Mouse (Mus musculus) CD8-positive naive resting alpha-beta T cell, adult 2 months (primary cell): ENCODE results near the gene Them7.
A peak's percentile ranks its signal among the peaks of the same experiment; 100 is the strongest.

Experiments
- DNase-seq, 2 experiments: peaks; one replicate each; pipeline ENCODE4 v3.0.0; 2022; ENCODE audit warnings: low read depth in 2 of 2, low spot score in 2 of 2

The Them7 gene

DNA sequence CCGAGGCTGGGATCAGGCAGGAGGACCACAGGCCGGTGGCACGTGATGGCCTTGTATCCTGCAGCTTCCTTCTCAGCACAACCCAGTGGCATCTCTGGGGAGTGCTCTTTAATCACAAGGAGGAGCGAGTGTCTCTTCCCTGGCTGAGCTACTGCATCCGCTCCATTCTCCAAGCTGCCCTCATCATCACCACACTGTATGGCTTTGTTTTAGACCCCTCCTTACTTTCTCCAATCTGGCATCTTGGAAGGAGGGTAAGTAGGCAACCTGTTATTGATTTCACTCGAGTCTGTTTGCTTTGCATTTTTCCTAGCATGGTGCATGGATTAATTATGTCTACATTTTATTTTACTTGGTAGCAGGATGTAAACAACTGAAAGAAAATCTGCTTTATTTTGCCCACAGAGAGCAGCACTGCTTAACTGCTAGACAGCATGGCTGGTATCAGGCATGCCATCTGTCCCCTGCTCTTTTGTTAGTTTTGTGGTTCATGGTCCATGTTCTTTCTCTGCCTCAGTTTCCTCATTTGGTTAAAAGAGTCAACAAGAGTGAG, 79.9 kb downstream of the Them7 start:
- no peak for DNase-seq

- DNase-seq, result no peak
These were observed 81.8 kb downstream of the Them7 start for GRCm38 (mm10) chr2:105305876-105306275.

DNA sequence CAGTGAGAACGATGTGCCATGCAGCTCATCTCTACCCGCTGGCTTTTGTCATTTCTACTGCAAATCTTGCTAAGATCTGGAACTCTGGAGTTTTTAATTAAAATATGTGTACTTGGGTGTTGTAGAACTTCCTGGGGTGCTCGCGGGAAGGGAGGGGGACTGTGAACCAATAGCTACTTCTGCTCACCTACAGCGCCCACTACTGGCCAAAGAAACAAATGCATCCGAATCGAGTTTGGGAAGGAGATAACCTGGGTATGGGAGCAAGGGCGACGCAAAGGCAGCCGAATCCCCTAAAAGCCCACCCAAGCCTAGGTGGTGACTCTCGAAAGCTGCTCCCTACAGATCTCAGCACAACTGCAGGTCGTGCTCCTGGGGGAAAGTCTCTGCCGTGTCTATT, 87.3 kb downstream of the Them7 start:
- DNase-seq, result no peak

DNA sequence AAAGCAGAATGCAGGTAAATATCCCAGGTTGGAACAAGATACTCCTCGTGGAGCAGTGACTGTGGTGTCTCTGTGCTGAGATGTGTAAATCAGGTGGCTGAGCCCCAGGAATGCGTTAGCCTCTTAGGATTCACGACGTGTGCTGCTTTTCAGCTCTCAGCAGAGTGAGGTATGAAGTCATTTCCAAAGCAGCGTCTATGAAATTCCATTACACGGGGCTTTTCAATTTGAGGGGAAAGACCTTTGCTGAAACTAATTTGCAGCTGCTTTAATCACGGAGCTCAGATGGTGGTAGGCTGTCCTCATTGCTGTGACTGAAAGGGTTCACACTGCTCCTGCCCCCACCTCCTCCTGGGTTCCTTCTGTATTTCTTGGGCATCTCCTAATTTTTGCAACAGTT, 87.9 kb downstream of the Them7 start:
- no peak for DNase-seq

- DNase-seq, result no peak
These were observed 89.0 kb downstream of the Them7 start for GRCm38 (mm10) chr2:105313077-105313476.

- no peak for DNase-seq
These were observed 93.5 kb downstream of the Them7 start for GRCm38 (mm10) chr2:105317556-105318184.

- DNase-seq, result no peak
These were observed 101.9 kb downstream of the Them7 start for GRCm38 (mm10) chr2:105326067-105326466.

- no peak for DNase-seq
These were observed 105.9 kb downstream of the Them7 start for GRCm38 (mm10) chr2:105330024-105330423.

DNA sequence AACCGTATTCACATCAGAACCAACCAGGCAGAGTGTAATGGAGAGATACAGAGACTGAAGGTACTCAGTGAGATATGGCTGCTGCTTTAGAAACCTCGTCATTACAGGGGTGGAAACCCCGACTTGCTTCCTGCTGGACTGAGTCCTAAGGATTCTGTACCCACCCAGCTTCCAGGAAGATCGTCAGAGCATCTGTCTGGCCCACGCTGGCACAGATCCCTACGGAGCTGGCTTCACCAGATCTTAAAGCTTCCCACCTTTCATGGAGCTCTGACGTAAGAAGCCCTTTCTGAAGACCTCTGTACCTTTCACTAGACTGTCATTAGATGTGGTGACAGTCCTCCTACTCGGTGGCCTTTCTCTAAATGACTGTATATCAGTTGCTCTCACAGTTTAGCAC, 109.0 kb downstream of the Them7 start:
- no peak for DNase-seq

DNA sequence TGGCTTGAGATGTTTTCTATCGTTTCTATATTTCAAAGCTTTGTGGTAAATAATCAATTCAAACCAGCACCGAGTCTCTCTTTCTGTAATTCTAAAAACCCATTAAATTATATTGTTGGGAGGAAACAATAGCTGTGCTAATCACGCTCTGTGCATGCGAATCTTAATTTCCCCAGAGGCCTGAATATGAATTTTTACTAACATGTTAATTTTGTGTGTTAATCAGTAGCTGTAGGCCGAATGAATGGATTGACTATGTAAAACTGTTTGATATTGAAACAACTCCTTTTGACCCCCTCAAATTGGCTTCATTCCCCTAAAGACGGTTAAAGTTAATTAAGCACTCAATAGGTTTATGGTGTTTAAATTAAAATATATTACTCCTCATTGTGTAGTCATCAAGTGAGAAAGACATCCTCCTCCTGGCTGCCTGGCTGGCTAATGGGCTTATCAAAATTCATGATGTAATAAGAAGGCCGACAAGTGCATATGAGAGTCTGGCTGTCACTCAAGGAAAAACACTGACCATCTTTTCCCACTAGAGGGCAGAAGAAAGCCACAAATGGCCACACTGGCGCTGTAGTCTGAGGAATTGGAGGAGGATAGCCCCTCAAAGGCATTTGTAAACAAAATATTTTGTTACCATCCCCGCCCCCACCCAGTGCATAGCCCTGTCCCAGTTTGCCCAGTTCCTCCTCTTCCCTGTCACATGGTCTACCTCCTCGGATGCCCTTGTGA, 110.0 kb downstream of the Them7 start:
- peak; percentile 9 to 15 for DNase-seq

DNA sequence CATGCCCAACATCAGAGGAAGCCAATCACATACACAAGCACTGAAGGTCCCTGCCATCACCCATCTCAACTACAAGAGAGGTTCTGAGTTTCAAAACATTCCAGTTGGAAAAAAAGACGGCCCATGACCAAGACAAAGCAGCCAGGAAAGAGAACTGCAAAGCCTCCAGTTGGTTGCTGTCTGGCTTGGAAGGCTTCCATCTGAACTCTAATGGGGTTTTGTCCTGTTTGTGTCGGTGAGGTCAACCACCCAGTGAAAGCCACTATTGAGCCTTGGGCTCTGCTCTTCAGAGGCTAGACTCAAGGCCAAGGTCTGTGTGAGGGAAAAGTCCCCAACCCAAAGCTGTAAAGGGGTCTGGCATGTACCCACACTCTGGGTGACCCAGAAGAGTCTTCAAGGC, 111.5 kb downstream of the Them7 start:
- no peak for DNase-seq

GRCm38 (mm10) chr2:105336314-105337027, 112.4 kb downstream of the Them7 start:
- DNase-seq, result no peak

DNA sequence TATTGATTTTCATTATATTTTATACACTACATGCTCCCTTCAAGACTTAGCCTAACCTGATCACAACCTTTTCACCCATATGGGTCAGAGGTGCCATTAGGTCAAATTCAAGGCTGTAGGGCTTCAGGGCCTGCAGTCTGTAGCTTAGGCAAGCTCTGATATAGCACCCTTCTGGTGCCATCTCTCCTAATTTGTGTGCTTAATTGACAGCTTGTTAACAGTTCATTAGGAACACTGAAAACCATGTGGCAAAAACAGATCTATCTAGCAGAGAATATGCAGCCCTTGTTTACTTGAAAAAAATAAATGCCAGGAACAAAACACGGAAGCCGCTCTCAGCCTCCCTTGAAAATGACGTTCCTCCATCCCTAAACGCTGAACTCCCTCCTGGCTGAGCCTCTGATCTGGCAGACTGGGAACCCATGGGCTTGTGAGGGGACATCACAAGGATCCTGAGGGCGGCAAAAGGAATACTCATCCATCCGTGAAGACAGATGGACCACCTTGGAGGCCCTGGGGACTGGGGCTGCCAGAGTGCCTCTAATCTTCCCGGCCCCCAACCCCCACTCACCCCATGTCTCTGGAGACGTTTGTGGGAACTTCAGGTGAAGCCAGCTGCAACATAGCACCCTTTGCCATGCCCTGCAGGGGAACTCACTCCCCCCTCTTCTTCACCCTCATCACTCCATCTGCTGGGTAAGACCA, 113.2 kb downstream of the Them7 start:
- no peak for DNase-seq

- no peak for DNase-seq
These were observed 115.9 kb downstream of the Them7 start for GRCm38 (mm10) chr2:105339993-105340392.

DNA sequence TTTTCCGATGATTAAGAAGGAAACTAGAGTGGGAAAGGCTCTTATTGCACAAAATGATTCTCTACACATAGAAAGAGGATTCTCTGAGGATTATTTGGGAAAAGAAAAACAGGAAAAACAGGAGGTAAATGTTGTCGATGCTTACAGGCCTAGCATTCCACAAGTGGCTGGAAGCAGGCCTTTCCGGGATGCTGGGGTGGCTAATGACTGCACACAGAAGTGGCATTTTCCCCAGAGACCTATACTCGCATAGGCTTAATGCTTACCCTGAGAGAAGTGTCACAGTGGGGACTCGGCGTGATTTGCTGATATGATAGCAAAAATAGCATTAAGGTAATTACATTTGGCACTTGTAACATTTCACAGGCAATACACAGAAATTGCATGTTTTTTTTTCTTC, 124.8 kb downstream of the Them7 start:
- DNase-seq, result no peak

DNA sequence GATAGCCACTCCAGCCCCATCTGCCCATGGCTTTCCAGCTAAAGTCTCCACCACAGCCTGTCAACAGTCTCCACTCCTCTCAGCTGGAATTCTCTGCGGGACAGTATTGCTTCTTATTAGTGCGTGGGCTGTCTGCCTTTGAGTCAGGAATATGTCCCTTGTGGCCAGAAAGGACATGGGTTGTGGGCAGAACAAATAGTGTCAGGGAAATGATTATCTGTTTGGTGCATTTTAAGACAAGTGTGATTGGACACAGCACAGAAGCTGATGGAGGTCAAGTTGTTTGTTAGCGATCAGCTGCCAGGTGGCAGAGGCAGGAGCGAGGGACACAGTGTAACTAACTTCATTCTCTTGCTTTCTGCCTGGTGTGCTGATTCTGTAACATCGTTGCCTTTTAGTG, 132.7 kb downstream of the Them7 start:
- DNase-seq, result no peak

DNA sequence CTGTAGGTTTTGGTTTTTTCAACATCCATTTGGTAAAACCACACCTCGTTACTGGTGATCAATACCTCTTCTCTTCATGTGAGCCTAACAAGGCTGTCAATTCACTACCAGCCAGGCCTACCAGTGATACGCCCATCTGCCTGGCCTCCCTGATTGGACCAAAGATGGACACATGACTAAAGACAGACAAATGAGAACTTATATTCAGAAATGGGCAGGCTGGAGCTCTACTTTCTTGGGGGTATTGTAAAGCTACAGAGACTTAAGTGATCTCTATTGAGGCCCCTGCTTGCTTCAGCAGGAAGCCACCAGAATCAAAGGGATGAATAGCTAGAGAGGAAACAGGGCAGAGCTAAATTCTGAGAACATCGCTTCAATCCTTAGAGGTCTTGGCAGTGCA, 133.9 kb downstream of the Them7 start:
- DNase-seq, result no peak

GRCm38 (mm10) chr2:105367623-105368022, 143.5 kb downstream of the Them7 start:
- peak; percentile 9 to 21 for DNase-seq

DNA sequence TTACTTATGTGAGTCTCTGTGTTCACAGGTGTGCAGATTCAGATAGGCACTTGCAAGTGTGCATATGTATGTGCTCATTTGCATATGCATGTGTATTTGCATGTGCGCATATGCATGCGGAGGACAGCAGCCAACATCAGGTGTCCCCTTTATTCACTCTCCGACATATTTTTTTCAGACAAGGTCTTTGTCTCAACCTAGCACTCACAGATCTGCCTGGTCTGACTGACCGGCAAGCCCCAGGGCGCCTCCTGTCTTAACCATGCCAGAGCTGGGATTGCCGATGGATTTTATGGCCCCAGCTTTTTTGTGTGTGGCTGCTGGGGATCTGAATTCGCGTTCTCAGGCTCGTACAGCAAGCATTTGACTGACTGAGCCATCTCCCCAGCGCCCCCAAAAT, 146.1 kb downstream of the Them7 start:
- DNase-seq, result no peak

GRCm38 (mm10) chr2:105370698-105371097, 146.6 kb downstream of the Them7 start:
- DNase-seq, result no peak

DNA sequence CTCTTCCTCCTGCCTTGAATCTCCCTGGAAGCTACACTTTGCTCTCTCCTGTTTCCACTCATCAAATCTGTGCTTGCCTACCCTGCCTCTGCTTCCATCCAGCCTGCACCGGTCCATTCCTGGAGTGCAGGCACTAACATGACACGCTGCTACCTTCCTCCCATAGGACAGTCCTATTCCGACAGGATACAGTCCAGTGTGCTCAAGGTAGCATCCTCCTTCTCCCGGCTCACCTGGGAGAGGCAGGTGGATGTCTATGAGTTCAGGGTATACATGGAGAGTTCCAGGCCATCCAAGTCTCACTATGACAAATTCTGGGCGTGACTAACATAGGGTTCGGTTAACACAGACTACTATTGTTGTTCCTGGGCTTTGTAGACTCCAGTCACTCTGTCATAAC, 148.0 kb downstream of the Them7 start:
- no peak for DNase-seq
